Mouse (Mus musculus) spleen, adult 12 weeks (tissue): ENCODE results near the gene Sh2d3c.

Experiments used
- DNase-seq: peaks from one replicate; pipeline ENCODE4 v3.0.0; 2022; ENCODE audit warnings: low spot score

Sh2d3c gene

GRCm38 (mm10) chr2:32791297-32791696 is 70.4 kb downstream of the Sh2d3c start:
- no peak for DNase-seq

GRCm38 (mm10) chr2:32795748-32796418 is 75.0 kb downstream of the Sh2d3c start:
- DNase-seq = no peak

DNA sequence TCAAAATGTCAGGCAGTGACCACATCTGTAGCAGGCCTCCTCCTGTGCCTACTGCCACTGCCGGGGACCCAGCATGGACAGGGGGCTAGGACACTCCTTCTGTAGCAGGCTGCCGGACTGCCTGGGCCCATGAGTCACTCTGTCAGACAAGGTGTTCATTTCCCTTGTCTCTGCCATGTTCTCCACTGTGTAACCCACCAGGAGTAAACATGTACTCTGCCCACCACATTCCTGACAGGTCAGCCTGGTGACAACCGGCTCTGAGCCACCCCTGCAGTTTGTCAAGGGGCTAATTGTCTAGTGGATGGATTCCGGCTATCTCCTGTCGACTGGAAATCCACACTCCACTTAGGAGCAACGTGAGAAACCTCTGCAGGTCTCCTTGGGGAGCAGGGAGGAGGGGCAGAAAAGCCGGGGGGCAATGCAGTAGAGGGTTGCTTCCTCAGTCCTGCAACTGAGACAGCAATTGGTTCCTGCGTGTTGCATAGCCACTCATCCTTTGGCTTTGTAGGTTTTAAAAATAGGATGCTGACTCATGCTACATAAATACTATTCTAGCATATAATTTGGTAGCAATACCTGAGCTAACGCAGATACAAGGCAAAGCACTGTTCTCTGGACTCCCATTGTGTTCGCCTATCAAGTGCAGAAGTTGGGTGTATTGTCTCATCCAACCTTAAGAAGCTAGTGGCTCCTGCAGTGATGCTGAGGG is 77.6 kb downstream of the Sh2d3c start:
- DNase-seq = no peak
